Mouse (Mus musculus) brain, embryonic 14.5 days (tissue): ENCODE data around the gene Wrap73.

Source experiments
- CTCF ChIP-seq: fragments of 200-500 bp; IDR thresholded peaks from 2 replicates; pipeline ENCODE4 v1.5.1; 2012; ENCODE audit warnings: inconsistent platforms, mild to moderate bottlenecking, moderate library complexity, borderline replicate concordance; ENCODE audit not compliant: insufficient read depth, insufficient read length; ENCODE audit errors: extremely low read depth
- POLR2A ChIP-seq: fragments of 200-500 bp; IDR thresholded peaks from 2 replicates; pipeline ENCODE4 v1.6.1; 2012; ENCODE audit warnings: mild to moderate bottlenecking, inconsistent platforms, borderline replicate concordance; ENCODE audit not compliant: poor library complexity, insufficient read depth, insufficient read length, severe bottlenecking; ENCODE audit errors: extremely low read depth

DNA sequence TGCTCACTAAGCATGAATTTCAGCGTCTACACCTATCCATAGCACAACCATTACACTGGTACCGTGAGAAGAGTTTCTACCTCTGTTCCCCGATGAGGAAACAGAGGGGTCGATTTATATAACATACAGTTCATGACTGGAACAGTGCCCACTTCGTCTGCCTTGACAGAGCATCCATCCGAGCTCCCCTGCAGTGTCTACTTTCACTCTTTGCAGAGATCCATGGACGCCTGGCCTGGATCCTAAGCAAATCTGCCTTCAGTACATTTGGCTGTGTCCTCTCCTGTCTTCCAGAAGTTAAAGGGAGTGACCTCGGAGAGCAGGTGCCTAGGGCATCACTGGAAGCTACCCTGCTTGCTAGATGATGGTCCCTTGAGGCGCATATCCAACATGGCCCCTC is 23.0 kb upstream of the Wrap73 start:
- TF ChIP-seq POLR2A (no peak), CTCF (no peak)
